Mouse (Mus musculus) stomach, embryonic 16.5 days (tissue): ENCODE results near the gene Mydgf. TPM values are rescaled to one million over a fixed set of nuclear protein-coding genes. Genes with fewer than 3 reads are reported as not detected.

ENCODE experiments used
- ATAC-seq: fragments of 200-750 bp; cut with Nextera tagmentation; 2 replicates; pipeline ENCODE4 v1.8.0; 2017; ENCODE audit warnings: moderate number of reproducible peaks, moderate TSS enrichment; ENCODE audit not compliant: insufficient read depth, low FRiP score
- H3K27ac ChIP-seq: fragments of 300-500 bp; sonication (generic); 2 replicates; pipeline ENCODE4 v1.5.1; 2014; ENCODE audit warnings: low read length
- H3K27me3 ChIP-seq: fragments of 300-500 bp; sonication (generic); 2 replicates; pipeline ENCODE4 v1.6.1; 2014; ENCODE audit warnings: low read length, control low read depth, mixed read lengths; ENCODE audit not compliant: control insufficient read depth, insufficient read depth
- H3K36me3 ChIP-seq: fragments of 300-500 bp; sonication (generic); 2 replicates; pipeline ENCODE4 v1.6.1; 2014; ENCODE audit warnings: low read length; ENCODE audit not compliant: control insufficient read depth, insufficient read depth
- H3K4me1 ChIP-seq: fragments of 300-500 bp; sonication (generic); 2 replicates; pipeline ENCODE4 v1.6.1; 2014; ENCODE audit warnings: low read length, control low read depth, mixed read lengths; ENCODE audit not compliant: control insufficient read depth, insufficient read depth
- H3K4me2 ChIP-seq: fragments of 300-500 bp; sonication (generic); 2 replicates; pipeline ENCODE4 v1.6.1; 2014; ENCODE audit warnings: low read depth, low read length, mixed read lengths
- H3K4me3 ChIP-seq: fragments of 300-500 bp; sonication (generic); replicated peaks from 2 replicates; pipeline ENCODE4 v1.5.1; 2014; ENCODE audit warnings: mild to moderate bottlenecking, low read length
- H3K9ac ChIP-seq: fragments of 300-500 bp; sonication (generic); 2 replicates; pipeline ENCODE4 v1.6.1; 2014; ENCODE audit warnings: low read length
- H3K9me3 ChIP-seq: fragments of 300-500 bp; sonication (generic); replicated peaks from 2 replicates; pipeline ENCODE4 v1.6.1; 2016; ENCODE audit warnings: low read length, control low read depth; ENCODE audit not compliant: control insufficient read depth
- WGBS: fragments of 180-500 bp; shearing (Covaris S2); extraction: QIAGEN DNeasy Blood & Tissue Kit; methylation state at CpG from one replicate; pipeline ENCODE4 v1.1.7; 2014; 5-methylcytosine and 5-hydroxymethylcytosine counted together
- polyA plus RNA-seq: library from polyadenylated mRNA; unstranded; fragments of >200 nt; fragmentation: Nextera tagmentation; extraction: Ambion mirVana; gene quantifications from 2 replicates; pipeline ENCODE4 v1.2.1, GENCODE M21; 2015

Gene Mydgf
- polyA plus RNA-seq, 1 experiment from 2014 or later, result 106 TPM

GRCm38 (mm10) chr17:56214229-56214628 lies 30.5 kb upstream of the Mydgf start:
- 85% methylated on average over 1 of the region's 1 CpGs for WGBS
- H3K4me3 ChIP-seq, result no peak overlapping the region
- ATAC-seq, result no peak

GRCm38 (mm10) chr17:56212676-56213075 lies 29.0 kb upstream of the Mydgf start:
- Histone ChIP-seq H3K36me3 (peaks cover 17% of the 10 kb centered on the region; the same call in 1 of the 2 replicates), H3K4me3 (no peak overlapping the region), H3K4me2 (no peak overlapping the region), H3K9me3 (no peaks in the 10 kb centered on the region), H3K27ac (peak overlapping the region; percentile 9; the same call in 1 of the 2 replicates), H3K4me1 (peaks cover 13% of the 10 kb centered on the region), H3K27me3 (no peaks in the 10 kb centered on the region), H3K9ac (no peak overlapping the region)
- ATAC-seq, result peak; percentile 77; the same call in 1 of the 2 replicates
- WGBS, result 29% methylated on average over 6 of the region's 6 CpGs

More at GRCm38 (mm10) chr17:56214229-56214628, 30.5 kb upstream of the Mydgf start:
- peaks cover 17% of the 10 kb centered on the region; the same call in 1 of the 2 replicates for H3K36me3 ChIP-seq
- no peaks in the 10 kb centered on the region for H3K27me3 ChIP-seq
- H3K9ac ChIP-seq, result no peak overlapping the region
- no peak overlapping the region for H3K27ac ChIP-seq
- H3K9me3 ChIP-seq, result no peaks in the 10 kb centered on the region
- H3K4me2 ChIP-seq, result no peak overlapping the region
- H3K4me1 ChIP-seq, result peaks cover 17% of the 10 kb centered on the region

- 80% methylated on average over 2 of the region's 2 CpGs for WGBS
- Histone ChIP-seq H3K36me3 (peaks cover 22% of the 10 kb centered on the region), H3K27ac (no peak overlapping the region), H3K9me3 (no peaks in the 10 kb centered on the region), H3K27me3 (no peaks in the 10 kb centered on the region), H3K4me3 (no peak overlapping the region), H3K4me1 (0 out of 2 replicates have a peak, but pooled peaks cover 9% of the 10 kb centered on the region), H3K9ac (no peak overlapping the region), H3K4me2 (no peak overlapping the region)
- ATAC-seq, result 0 out of 2 replicates have a peak, but pooled peaks have one; percentile 14
Observed at GRCm38 (mm10) chr17:56211090-56211489, 27.4 kb upstream of the Mydgf start.

- WGBS, result 89% methylated on average over 3 of the region's 3 CpGs
Observed at GRCm38 (mm10) chr17:56208821-56209220, 25.1 kb upstream of the Mydgf start.

GRCm38 (mm10) chr17:56207963-56208530 lies 24.3 kb upstream of the Mydgf start:
- no peaks in the 10 kb centered on the region for H3K9me3 ChIP-seq
- no peak overlapping the region for H3K4me3 ChIP-seq
- no peaks in the 10 kb centered on the region for H3K27me3 ChIP-seq
- WGBS, result 91% methylated on average over 9 of the region's 9 CpGs
- ATAC-seq, result no peak
- no peak overlapping the region for H3K27ac ChIP-seq
- H3K9ac ChIP-seq, result no peak overlapping the region
- H3K4me2 ChIP-seq, result no peak overlapping the region
- H3K36me3 ChIP-seq, result peaks cover 27% of the 10 kb centered on the region
- 0 out of 2 replicates have a peak, but pooled peaks cover 9% of the 10 kb centered on the region for H3K4me1 ChIP-seq

More at GRCm38 (mm10) chr17:56208821-56209220, 25.1 kb upstream of the Mydgf start:
- peaks cover 25% of the 10 kb centered on the region for H3K36me3 ChIP-seq
- H3K9me3 ChIP-seq, result no peaks in the 10 kb centered on the region
- 0 out of 2 replicates have a peak, but pooled peaks cover 9% of the 10 kb centered on the region for H3K4me1 ChIP-seq
- H3K4me2 ChIP-seq, result no peak overlapping the region
- ATAC-seq, result no peak
- no peak overlapping the region for H3K9ac ChIP-seq
- no peak overlapping the region for H3K27ac ChIP-seq
- H3K27me3 ChIP-seq, result no peaks in the 10 kb centered on the region
- no peak overlapping the region for H3K4me3 ChIP-seq

- Histone ChIP-seq H3K4me3 (no peak overlapping the region), H3K27ac (peak overlapping the region; percentile 44; the same call in 1 of the 2 replicates), H3K4me2 (no peak overlapping the region), H3K27me3 (no peaks in the 10 kb centered on the region), H3K9me3 (no peaks in the 10 kb centered on the region), H3K9ac (no peak overlapping the region), H3K36me3 (peaks cover 36% of the 10 kb centered on the region), H3K4me1 (0 out of 2 replicates have a peak, but pooled peaks cover 7% of the 10 kb centered on the region)
- no peak for ATAC-seq
- WGBS, result 73% methylated on average over 6 of the region's 6 CpGs
Observed at GRCm38 (mm10) chr17:56206986-56207674, 23.4 kb upstream of the Mydgf start.

- Histone ChIP-seq H3K4me2 (no peak overlapping the region), H3K36me3 (peaks cover 42% of the 10 kb centered on the region)
- 70% methylated on average over 10 of the region's 10 CpGs for WGBS
Observed at GRCm38 (mm10) chr17:56206276-56206884, 22.7 kb upstream of the Mydgf start.

GRCm38 (mm10) chr17:56203729-56204128 lies 20.0 kb upstream of the Mydgf start:
- peaks cover 29% of the 10 kb centered on the region for H3K36me3 ChIP-seq
- no peaks in the 10 kb centered on the region for H3K27me3 ChIP-seq
- H3K9me3 ChIP-seq, result no peaks in the 10 kb centered on the region
- no peak overlapping the region for H3K9ac ChIP-seq
- no peak overlapping the region for H3K4me2 ChIP-seq
- H3K4me1 ChIP-seq, result 0 out of 2 replicates have a peak, but pooled peaks cover 7% of the 10 kb centered on the region
- H3K27ac ChIP-seq, result no peak overlapping the region
- H3K4me3 ChIP-seq, result no peak overlapping the region
- ATAC-seq, result no peak
- 55% methylated on average over 3 of the region's 3 CpGs for WGBS

More at GRCm38 (mm10) chr17:56206276-56206884, 22.7 kb upstream of the Mydgf start:
- Histone ChIP-seq H3K27ac (peak overlapping the region; percentile 44), H3K4me1 (0 out of 2 replicates have a peak, but pooled peaks cover 7% of the 10 kb centered on the region), H3K9ac (no peak overlapping the region), H3K4me3 (no peak overlapping the region), H3K9me3 (no peaks in the 10 kb centered on the region), H3K27me3 (no peaks in the 10 kb centered on the region)
- peak; percentile 92 for ATAC-seq

- peaks cover 41% of the 10 kb centered on the region for H3K36me3 ChIP-seq
- no peak overlapping the region for H3K4me3 ChIP-seq
- WGBS, result 92% methylated on average over 8 of the region's 8 CpGs
Observed at GRCm38 (mm10) chr17:56202476-56202875, 18.8 kb upstream of the Mydgf start.

More at GRCm38 (mm10) chr17:56202476-56202875, 18.8 kb upstream of the Mydgf start:
- Histone ChIP-seq H3K4me2 (no peak overlapping the region), H3K27ac (no peak overlapping the region), H3K27me3 (no peaks in the 10 kb centered on the region), H3K9ac (no peak overlapping the region), H3K4me1 (0 out of 2 replicates have a peak, but pooled peaks cover 7% of the 10 kb centered on the region), H3K9me3 (no peaks in the 10 kb centered on the region)
- no peak for ATAC-seq
